Mouse (Mus musculus): ENCODE results near the gene Agbl2. TPM values are rescaled to one million over a fixed set of nuclear protein-coding genes. Genes with fewer than 3 reads are reported as not detected.

The Agbl2 gene
- polyA plus RNA-seq, 1 experiment from 2014 or later = 0.59 TPM

DNA sequence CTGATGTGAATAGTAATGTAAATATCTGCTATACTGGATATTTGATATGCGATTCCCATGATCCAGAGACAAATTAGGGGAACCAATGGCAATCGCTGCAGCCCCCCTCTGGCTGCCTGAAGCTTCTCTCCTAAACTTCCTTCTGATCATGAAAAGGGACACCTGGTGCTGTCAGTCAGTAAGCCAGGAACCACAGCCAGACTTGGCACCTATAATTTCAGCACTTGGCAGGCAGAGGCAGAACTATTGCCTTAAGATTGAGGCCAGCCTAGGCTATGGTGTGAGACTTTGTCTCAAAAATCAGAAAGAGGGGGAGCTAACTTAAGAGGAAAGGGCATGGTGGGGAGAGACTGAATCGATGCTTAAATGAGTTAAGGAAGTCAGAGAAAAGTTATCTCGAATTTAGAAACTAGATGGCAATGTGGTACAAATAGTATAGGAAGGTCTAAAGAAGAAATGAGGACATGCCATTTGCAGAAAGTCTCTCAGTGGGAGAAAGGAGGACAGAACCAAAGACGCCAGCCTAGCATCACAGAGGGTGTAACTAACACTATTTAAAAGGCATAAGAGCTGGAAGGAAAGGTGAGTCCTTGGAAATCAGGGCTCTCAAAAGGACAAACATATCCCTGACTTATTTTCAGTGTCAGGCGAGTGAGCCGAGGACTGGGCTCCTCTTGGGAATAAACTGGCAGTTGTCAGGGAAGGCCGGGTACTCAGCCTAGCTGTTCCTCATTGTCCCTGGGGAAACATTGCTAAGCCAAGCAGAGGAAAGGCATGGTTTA is 88.8 kb downstream of the Agbl2 start:
- peaks cover 20% of the 10 kb centered on the region for H3K36me3 ChIP-seq
- no peak for ATAC-seq (ENCODE audit: insufficient number of reproducible peaks, insufficient read depth, low FRiP score, low TSS enrichment, low read depth)
- WGBS = 71% methylated on average over 8 of the region's 8 CpGs
- no peak overlapping the region for H3K4me2 ChIP-seq
- no peaks in the 10 kb centered on the region for H3K27me3 ChIP-seq
- H3K4me1 ChIP-seq (replicated peaks) = no peaks in the 10 kb centered on the region
- H3K4me3 ChIP-seq (replicated peaks) = no peak overlapping the region
- H3K27ac ChIP-seq = no peak overlapping the region
- H3K9me3 ChIP-seq = no peaks in the 10 kb centered on the region
- no peak overlapping the region for H3K9ac ChIP-seq (replicated peaks)

DNA sequence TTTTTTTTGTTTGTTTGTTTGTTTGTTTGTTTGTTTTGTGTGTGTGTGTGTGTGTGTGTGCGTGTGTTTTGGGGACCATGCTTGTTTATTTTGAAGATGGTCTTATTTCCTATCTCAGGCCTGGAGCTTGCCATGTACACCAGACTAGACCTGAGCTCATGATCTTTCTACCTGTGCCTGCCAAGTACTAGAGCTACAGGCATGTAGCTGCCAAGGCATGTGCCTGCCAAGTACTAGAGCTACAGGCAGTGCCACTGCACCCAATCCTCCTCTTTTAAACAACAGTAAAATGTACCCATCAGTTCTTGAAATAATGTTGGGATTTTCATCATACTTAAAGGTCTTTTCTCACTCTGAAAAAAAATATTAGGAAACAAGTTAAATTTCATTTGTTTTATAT is 91.5 kb downstream of the Agbl2 start:
- Histone ChIP-seq H3K9ac (replicated peaks) (no peak overlapping the region), H3K4me1 (replicated peaks) (no peaks in the 10 kb centered on the region), H3K4me2 (no peak overlapping the region), H3K4me3 (replicated peaks) (no peak overlapping the region), H3K27me3 (peaks cover 1% of the 10 kb centered on the region; the same call in 1 of the 2 replicates), H3K9me3 (no peaks in the 10 kb centered on the region), H3K36me3 (no peaks in the 10 kb centered on the region), H3K27ac (no peak overlapping the region)
- no peak for ATAC-seq (ENCODE audit: insufficient number of reproducible peaks, insufficient read depth, low FRiP score, low TSS enrichment, low read depth)
- WGBS = 79% methylated on average over 1 of the region's 1 CpGs

DNA sequence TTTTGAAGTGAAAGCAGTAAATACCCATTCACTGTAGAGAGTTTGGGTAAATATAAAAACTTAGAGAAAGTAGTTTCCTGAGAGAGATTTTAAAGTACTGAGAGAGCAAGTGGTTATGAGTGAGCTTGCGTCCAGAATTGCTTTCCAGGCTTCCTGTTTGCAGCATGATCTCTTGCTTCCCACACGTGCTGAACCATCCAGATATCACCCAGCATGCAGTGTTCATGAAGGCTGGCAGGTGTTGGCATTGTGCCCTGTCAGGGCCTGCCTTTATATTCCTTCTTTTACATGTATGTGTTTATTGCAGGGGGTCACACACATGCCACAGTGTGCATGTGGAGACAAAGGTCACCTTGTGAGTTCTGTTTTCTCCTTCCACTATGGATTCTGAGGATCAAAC is 92.7 kb downstream of the Agbl2 start:
- 66% methylated on average over 2 of the region's 2 CpGs for WGBS
- H3K4me2 ChIP-seq = no peak overlapping the region
- no peaks in the 10 kb centered on the region for H3K9me3 ChIP-seq
- H3K27ac ChIP-seq = no peak overlapping the region
- peaks cover 10% of the 10 kb centered on the region for H3K27me3 ChIP-seq
- H3K4me3 ChIP-seq (replicated peaks) = no peak overlapping the region
- ATAC-seq (ENCODE audit: insufficient number of reproducible peaks, insufficient read depth, low FRiP score, low TSS enrichment, low read depth) = no peak
- H3K4me1 ChIP-seq (replicated peaks) = no peaks in the 10 kb centered on the region; the same call in 1 of the 2 replicates
- H3K36me3 ChIP-seq = no peaks in the 10 kb centered on the region
- H3K9ac ChIP-seq (replicated peaks) = no peak overlapping the region

DNA sequence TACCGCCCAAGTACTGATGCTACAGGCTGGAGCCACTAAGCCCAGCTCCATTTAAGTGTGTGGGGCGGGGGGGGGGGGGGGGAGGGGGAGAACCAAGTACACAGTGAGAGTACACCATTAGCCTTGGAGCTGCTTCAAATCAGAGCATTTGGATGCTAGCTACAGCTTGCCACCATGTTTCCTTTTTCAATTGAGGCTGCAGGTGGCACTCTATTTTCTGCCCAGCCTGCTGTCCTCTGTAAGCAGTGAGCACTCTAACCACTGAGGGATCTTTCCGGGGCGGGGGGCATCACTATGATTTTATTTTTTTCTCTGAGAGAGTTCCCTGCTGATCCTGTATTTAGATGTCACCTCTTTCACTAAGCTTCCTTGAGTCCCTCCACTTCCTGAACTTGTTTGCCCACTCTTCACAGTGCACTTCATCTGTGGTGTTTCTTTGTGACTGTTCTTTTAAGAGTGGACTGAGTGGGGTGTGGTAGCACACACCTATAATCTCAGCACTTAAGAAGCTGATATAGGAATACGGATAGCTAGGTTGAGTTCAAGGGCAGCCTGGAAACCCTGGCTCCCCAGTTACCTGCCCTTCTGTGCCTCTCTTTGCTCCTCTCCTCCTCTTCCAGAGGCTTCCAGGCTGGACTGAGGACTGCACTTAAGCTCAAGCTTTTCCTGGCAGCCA is 95.2 kb downstream of the Agbl2 start:
- H3K9me3 ChIP-seq = no peaks in the 10 kb centered on the region
- no peak for ATAC-seq (ENCODE audit: insufficient number of reproducible peaks, insufficient read depth, low FRiP score, low TSS enrichment, low read depth)
- H3K36me3 ChIP-seq = no peaks in the 10 kb centered on the region
- H3K27ac ChIP-seq = no peak overlapping the region
- 76% methylated on average over 4 of the region's 5 CpGs for WGBS
- no peak overlapping the region for H3K4me3 ChIP-seq (replicated peaks)
- no peak overlapping the region for H3K4me2 ChIP-seq
- H3K4me1 ChIP-seq (replicated peaks) = no peaks in the 10 kb centered on the region; the same call in 1 of the 2 replicates
- H3K27me3 ChIP-seq = peaks cover 26% of the 10 kb centered on the region
- H3K9ac ChIP-seq (replicated peaks) = no peak overlapping the region

DNA sequence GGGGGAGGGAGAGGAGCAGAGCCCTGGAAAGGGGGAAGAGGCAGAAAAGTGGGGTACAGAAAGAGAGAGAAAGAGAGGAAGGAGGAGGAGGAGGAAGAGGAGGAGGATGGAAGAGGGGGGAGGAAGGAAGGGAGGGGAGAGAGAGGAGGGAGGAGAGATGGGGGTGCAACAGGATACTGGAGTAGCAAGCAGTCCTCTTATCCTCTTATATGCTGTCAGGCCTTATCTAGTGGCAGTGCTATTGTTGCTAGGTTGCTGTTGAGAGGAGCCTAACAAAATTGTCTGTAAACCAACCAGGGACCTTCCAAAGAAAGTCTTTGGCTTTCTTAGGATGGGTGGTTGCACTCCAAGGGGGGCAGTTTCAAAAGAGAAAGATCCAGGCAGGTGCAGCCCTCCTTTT is 96.9 kb downstream of the Agbl2 start:
- no peak for ATAC-seq (ENCODE audit: insufficient number of reproducible peaks, insufficient read depth, low FRiP score, low TSS enrichment, low read depth)
- H3K9me3 ChIP-seq = no peaks in the 10 kb centered on the region

DNA sequence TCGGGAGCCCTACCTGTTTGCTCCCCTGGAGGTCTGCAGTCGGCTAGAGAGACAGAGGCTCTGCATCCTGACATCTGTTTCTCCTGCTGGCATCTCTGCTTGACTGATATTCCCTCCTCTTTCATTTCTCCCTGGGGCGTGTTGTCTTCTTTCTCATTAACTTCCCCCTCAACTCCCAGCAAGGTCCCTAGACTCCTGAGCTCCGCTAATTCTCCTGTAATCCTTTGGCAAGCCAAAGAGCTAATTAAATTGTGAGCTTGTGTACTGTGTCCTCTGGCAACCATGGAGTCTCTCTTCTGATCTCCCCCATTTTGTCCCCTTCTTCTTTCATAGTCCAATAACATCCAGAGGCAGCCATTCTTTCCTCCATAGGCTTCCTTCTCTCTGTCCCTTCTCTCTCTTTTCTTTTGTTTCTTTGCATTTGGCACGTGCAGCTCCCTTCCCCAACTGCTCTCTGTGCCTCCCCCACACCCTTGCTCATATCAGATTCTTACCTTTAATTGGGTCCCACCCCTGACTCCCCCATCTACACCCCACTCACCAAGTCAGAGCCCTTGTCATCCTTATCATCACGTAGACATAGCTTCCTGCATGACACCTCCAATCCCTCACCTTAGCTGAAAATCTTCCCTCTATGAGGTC is 97.7 kb downstream of the Agbl2 start:
- peaks cover 41% of the 10 kb centered on the region for H3K27me3 ChIP-seq
- no peaks in the 10 kb centered on the region for H3K9me3 ChIP-seq
- 23% methylated on average over 6 of the region's 6 CpGs for WGBS
- no peak overlapping the region for H3K4me2 ChIP-seq
- H3K4me1 ChIP-seq (replicated peaks) = peaks cover 8% of the 10 kb centered on the region; the same call in 1 of the 2 replicates
- H3K36me3 ChIP-seq = no peaks in the 10 kb centered on the region
- no peak overlapping the region for H3K9ac ChIP-seq (replicated peaks)
- no peak overlapping the region for H3K4me3 ChIP-seq (replicated peaks)
- no peak overlapping the region for H3K27ac ChIP-seq
- ATAC-seq (ENCODE audit: insufficient number of reproducible peaks, insufficient read depth, low FRiP score, low TSS enrichment, low read depth) = no peak

More for the DNA sequence above, 96.9 kb downstream of the Agbl2 start:
- no peak overlapping the region for H3K27ac ChIP-seq
- no peaks in the 10 kb centered on the region; the same call in 1 of the 2 replicates for H3K4me1 ChIP-seq (replicated peaks)
- peaks cover 32% of the 10 kb centered on the region for H3K27me3 ChIP-seq
- H3K4me3 ChIP-seq (replicated peaks) = no peak overlapping the region
- no peaks in the 10 kb centered on the region for H3K36me3 ChIP-seq
- H3K4me2 ChIP-seq = no peak overlapping the region
- H3K9ac ChIP-seq (replicated peaks) = no peak overlapping the region

DNA sequence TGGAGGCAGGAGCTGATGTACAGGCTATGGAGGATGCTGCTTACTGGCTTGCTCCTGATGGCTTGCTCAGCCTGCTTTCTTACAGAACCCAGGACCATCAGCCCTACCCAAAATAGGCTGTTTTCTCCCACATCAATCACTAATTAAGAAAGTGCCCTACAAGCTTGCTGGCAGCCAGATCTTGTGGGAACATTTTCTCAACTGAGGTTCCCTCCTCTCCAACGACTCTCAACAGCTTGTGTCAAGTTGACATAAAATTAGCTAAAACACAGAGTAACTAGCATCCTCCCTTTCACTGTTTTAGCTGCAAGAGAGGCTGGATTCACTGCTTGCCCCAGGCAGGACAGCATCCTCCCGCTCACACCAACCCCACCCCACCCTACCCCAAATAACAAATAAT is 99.3 kb downstream of the Agbl2 start:
- Histone ChIP-seq H3K4me3 (replicated peaks) (no peak overlapping the region), H3K4me1 (replicated peaks) (peaks cover 17% of the 10 kb centered on the region), H3K36me3 (no peaks in the 10 kb centered on the region), H3K4me2 (no peak overlapping the region), H3K27me3 (peaks cover 56% of the 10 kb centered on the region), H3K9me3 (no peaks in the 10 kb centered on the region), H3K9ac (replicated peaks) (no peak overlapping the region), H3K27ac (no peak overlapping the region)
- WGBS = 74% methylated on average over 2 of the region's 2 CpGs
- no peak for ATAC-seq (ENCODE audit: insufficient number of reproducible peaks, insufficient read depth, low FRiP score, low TSS enrichment, low read depth)

Other genes starting within 250 kb of the Agbl2 start
- gene Ptprj, start 202.1 kb upstream of the Agbl2 start, polyA plus RNA-seq (2016; fragmentation: Nextera tagmentation; extraction: Ambion mirVana) = 1.3 and 1.5 TPM in 2 replicates
- gene Nup160, start 105.5 kb upstream of the Agbl2 start, polyA plus RNA-seq (2016; fragmentation: Nextera tagmentation; extraction: Ambion mirVana) = 60.9 and 63.4 TPM in 2 replicates
- 147 TPM in 2 replicates for gene Fnbp4, start 37.4 kb upstream of the Agbl2 start, polyA plus RNA-seq (2016; fragmentation: Nextera tagmentation; extraction: Ambion mirVana)
- 184 and 195 TPM in 2 replicates for gene Mtch2, start 64.4 kb downstream of the Agbl2 start, polyA plus RNA-seq (2016; fragmentation: Nextera tagmentation; extraction: Ambion mirVana)
- 20.6 and 20.9 TPM in 2 replicates for gene C1qtnf4, start 103.1 kb downstream of the Agbl2 start, polyA plus RNA-seq (2016; fragmentation: Nextera tagmentation; extraction: Ambion mirVana)
- 52.0 and 53.4 TPM in 2 replicates for gene Kbtbd4, start 122.0 kb downstream of the Agbl2 start, polyA plus RNA-seq (2016; fragmentation: Nextera tagmentation; extraction: Ambion mirVana)
- 207 and 212 TPM in 2 replicates for gene Ndufs3, start 122.1 kb downstream of the Agbl2 start, polyA plus RNA-seq (2016; fragmentation: Nextera tagmentation; extraction: Ambion mirVana)
- 113 and 125 TPM in 2 replicates for gene Celf1, start 157.7 kb downstream of the Agbl2 start, polyA plus RNA-seq (2016; fragmentation: Nextera tagmentation; extraction: Ambion mirVana)

Data from limb, embryonic 12.5 days (tissue).